Mouse (Mus musculus) neutrophil, adult 65 days (primary cell): ENCODE results near the gene Vmn1r126. TPM values are rescaled to one million over a fixed set of nuclear protein-coding genes. Genes with fewer than 3 reads are reported as not detected.

Experiments used
- total RNA-seq: library from RNA; stranded (reverse); gene quantifications from 2 replicates; pipeline ENCODE4 v1.2.4, GENCODE M21; 2023

Gene Vmn1r126
- not detected in 2 replicates for total RNA-seq

GRCm38 (mm10) chr7:21301367-21301766 lies at the start of gene Vmn1r126:
TSS of gene Vmn1r126 (minus strand) at chr7:21301467.

GRCm38 (mm10) chr7:21349073-21349472 lies 47.8 kb upstream of the Vmn1r126 start, which contains the start of gene Vmn1r128:
TSS of gene Vmn1r128 (plus strand) at chr7:21349373.

GRCm38 (mm10) chr7:21319761-21320160 lies 18.5 kb upstream of the Vmn1r126 start, which contains the start of gene Vmn1r127:
TSS of gene Vmn1r127 (minus strand) at chr7:21319861.

GRCm38 (mm10) chr7:21271879-21272278 lies 29.4 kb downstream of the Vmn1r126 start, which contains the start of gene Vmn1r125:
TSS of gene Vmn1r125 (plus strand) at chr7:21272179.

GRCm38 (mm10) chr7:21260517-21260916 lies 40.8 kb downstream of the Vmn1r126 start, which contains the start of gene Vmn1r124:
TSS of gene Vmn1r124 (minus strand) at chr7:21260617.

Other genes starting within 250 kb of the Vmn1r126 start
- gene Vmn1r120, start 247.7 kb downstream of the Vmn1r126 start, total RNA-seq: not detected in 2 replicates
- not detected in 2 replicates for gene Vmn1r121, start 203.0 kb downstream of the Vmn1r126 start, total RNA-seq
- gene Vmn1r122, start 167.3 kb downstream of the Vmn1r126 start, total RNA-seq: not detected in 2 replicates
- not detected in 2 replicates for gene Vmn1r123, start 139.3 kb downstream of the Vmn1r126 start, total RNA-seq
- not detected in 2 replicates for gene Gm5157, start 111.0 kb downstream of the Vmn1r126 start, total RNA-seq
- not detected in 2 replicates for gene Vmn1r124, start 40.9 kb downstream of the Vmn1r126 start, total RNA-seq
- gene Vmn1r125, start 29.3 kb downstream of the Vmn1r126 start, total RNA-seq: not detected in 2 replicates
- gene Vmn1r127, start 18.4 kb upstream of the Vmn1r126 start, total RNA-seq: not detected in 2 replicates
- not detected in 2 replicates for gene Vmn1r128, start 47.9 kb upstream of the Vmn1r126 start, total RNA-seq
- gene Vmn1r129, start 59.8 kb upstream of the Vmn1r126 start, total RNA-seq: not detected in 2 replicates
- not detected in 2 replicates for gene Gm6882, start 131.3 kb upstream of the Vmn1r126 start, total RNA-seq
- gene Vmn1r130, start 210.3 kb upstream of the Vmn1r126 start, total RNA-seq: not detected in 2 replicates
- not detected in 2 replicates for gene Vmn1r131, start 244.6 kb upstream of the Vmn1r126 start, total RNA-seq